Mouse (Mus musculus) thymus, adult 2 months (tissue): Measurements from ENCODE around the gene Wdhd1. TPM values are rescaled to one million over a fixed set of nuclear protein-coding genes. Genes with fewer than 3 reads are reported as not detected.

Experiments used
- DNase-seq: peaks from one replicate; pipeline ENCODE4 v3.0.0; 2021
- H3K27ac ChIP-seq: fragments of 200-500 bp; 2 replicates; pipeline ENCODE4 v1.5.1; 2012; ENCODE audit warnings: low read length, control low read depth; ENCODE audit not compliant: control insufficient read depth, insufficient read depth
- H3K27me3 ChIP-seq: fragments of 200-500 bp; 2 replicates; pipeline ENCODE4 v1.6.1; 2012; ENCODE audit warnings: mild to moderate bottlenecking, low read length, moderate library complexity, mixed read lengths; ENCODE audit not compliant: control insufficient read depth, insufficient read depth
- H3K36me3 ChIP-seq: fragments of 200-500 bp; 2 replicates; pipeline ENCODE4 v1.6.1; 2012; ENCODE audit warnings: mild to moderate bottlenecking, low read length, moderate library complexity; ENCODE audit not compliant: control insufficient read depth, insufficient read depth
- H3K4me1 ChIP-seq: fragments of 200-500 bp; replicated peaks from 2 replicates; pipeline ENCODE4 v1.6.1; 2012; ENCODE audit warnings: low read length; ENCODE audit not compliant: control insufficient read depth, insufficient read depth
- H3K4me3 ChIP-seq: fragments of 200-500 bp; 2 replicates; pipeline ENCODE4 v1.5.1; 2012; ENCODE audit warnings: mild to moderate bottlenecking, low read length, control low read depth, moderate library complexity; ENCODE audit not compliant: control insufficient read depth, insufficient read depth
- CTCF ChIP-seq: fragments of 200-500 bp; IDR thresholded peaks from 2 replicates; pipeline ENCODE4 v1.5.1; 2012; ENCODE audit warnings: mild to moderate bottlenecking, control low read depth, low read length, moderate library complexity, borderline replicate concordance; ENCODE audit not compliant: control insufficient read depth, poor library complexity, insufficient read depth; ENCODE audit errors: extremely low read depth
- POLR2A ChIP-seq: fragments of 200-500 bp; IDR thresholded peaks from 2 replicates; pipeline ENCODE4 v1.6.1; 2012; ENCODE audit warnings: mild to moderate bottlenecking, low read length, control low read depth, moderate library complexity; ENCODE audit not compliant: control insufficient read depth, poor library complexity, insufficient read depth; ENCODE audit errors: extremely low read depth
- WGBS: fragments of 180-500 bp; shearing (Covaris S2); methylation state at CpG from one replicate; pipeline ENCODE4 v1.1.7; 2018; 5-methylcytosine and 5-hydroxymethylcytosine counted together
- polyA plus RNA-seq: library from polyadenylated mRNA; depleted of rRNA; stranded (reverse); fragments of >200 nt; gene quantifications from 2 replicates; pipeline ENCODE4 v1.2.3, GENCODE M21; 2012

Wdhd1 gene
- polyA plus RNA-seq, 1 experiment = 7.7 TPM

- TF ChIP-seq POLR2A (no peak), CTCF (no peak)
- 98% methylated on average over 8 of the region's 8 CpGs for WGBS
- Histone ChIP-seq H3K4me1 (peaks cover 23% of the 10 kb centered on the region), H3K4me3 (no peak overlapping the region), H3K36me3 (no peaks in the 10 kb centered on the region), H3K27ac (no peak overlapping the region), H3K27me3 (no peaks in the 10 kb centered on the region)
- DNase-seq = no peak
Measured at GRCm38 (mm10) chr14:47225931-47226330, 50.7 kb downstream of the Wdhd1 start.

- peak; percentile 50 for DNase-seq
- WGBS = 68% methylated on average over 10 of the region's 10 CpGs
- Histone ChIP-seq H3K4me3 (no peak overlapping the region), H3K27me3 (no peaks in the 10 kb centered on the region), H3K36me3 (no peaks in the 10 kb centered on the region), H3K27ac (peak overlapping the region; percentile 81), H3K4me1 (peaks cover 27% of the 10 kb centered on the region)
- TF ChIP-seq POLR2A (no peak), CTCF (0 out of 2 replicates have a peak, but pooled peaks have one; percentile 62)
Measured at GRCm38 (mm10) chr14:47224476-47225325, 52.0 kb downstream of the Wdhd1 start.

GRCm38 (mm10) chr14:47222631-47223450, 53.8 kb downstream of the Wdhd1 start:
- TF ChIP-seq CTCF = no peak
- no peak overlapping the region for H3K4me3 ChIP-seq
- H3K27me3 ChIP-seq = no peaks in the 10 kb centered on the region
- peaks cover 27% of the 10 kb centered on the region for H3K4me1 ChIP-seq
- no peaks in the 10 kb centered on the region for H3K36me3 ChIP-seq
- H3K27ac ChIP-seq = peak overlapping the region; percentile 94
- peak; percentile 84 for DNase-seq
- WGBS = 23% methylated on average over 11 of the region's 11 CpGs

GRCm38 (mm10) chr14:47221567-47221966, 55.1 kb downstream of the Wdhd1 start:
- Histone ChIP-seq H3K27ac (no peak overlapping the region), H3K27me3 (no peaks in the 10 kb centered on the region), H3K4me3 (no peak overlapping the region), H3K4me1 (peaks cover 27% of the 10 kb centered on the region), H3K36me3 (no peaks in the 10 kb centered on the region)
- DNase-seq = peak; percentile 14
- TF ChIP-seq POLR2A (no peak), CTCF (no peak)
- WGBS = 95% methylated on average over 11 of the region's 11 CpGs

- DNase-seq = peak; percentile 34
- 69% methylated on average over 8 of the region's 8 CpGs for WGBS
Measured at GRCm38 (mm10) chr14:47220231-47221025, 56.2 kb downstream of the Wdhd1 start.

More at GRCm38 (mm10) chr14:47220231-47221025, 56.2 kb downstream of the Wdhd1 start:
- TF ChIP-seq POLR2A = no peak
- TF ChIP-seq CTCF = no peak
- Histone ChIP-seq H3K36me3 (no peaks in the 10 kb centered on the region), H3K4me1 (peaks cover 27% of the 10 kb centered on the region), H3K27ac (no peak overlapping the region), H3K4me3 (no peak overlapping the region), H3K27me3 (no peaks in the 10 kb centered on the region)
